Comparison of ENCODE assay signal across 8 mouse cellular contexts in genomic region chr2:37338497-37339187, GRCm38 (mm10). TPM values are rescaled to one million over a fixed set of nuclear protein-coding genes. Genes with fewer than 3 reads are reported as not detected.
DNase-seq lines count a peak whose midpoint lies in the region; ATAC-seq and TF ChIP-seq lines count a peak whose summit lies in the region.
"Had no signal": no experiment of that assay in that cellular context is flagged by ENCODE, and none has a peak within 500 bp of the region (broad histone marks: within the 10 kb centered on the region; RNA-seq: fewer than 3 reads in every experiment).

No protein-coding gene starts in this region.

- TF ChIP-seq CTCF in left cerebral cortex, adult 2 months (IDR thresholded peaks at IDR 0.05), result peak; percentile 74

- no peak overlapping the region for H3K4me3 ChIP-seq in left cerebral cortex, adult 2 months
- H3K4me3 ChIP-seq in limb, embryonic 11.5 days (ENCODE audit: low read depth, low read length), result no peak overlapping the region
- H3K4me3 ChIP-seq in neural tube, embryonic 11.5 days (ENCODE audit: low read depth, low read length), result no peak overlapping the region
- H3K4me3 ChIP-seq: heart, embryonic 13.5 days had no signal

- no peaks in the 10 kb centered on the region for H3K4me1 ChIP-seq in limb, embryonic 11.5 days (ENCODE audit: control insufficient read depth, insufficient read depth, low read length)
- H3K4me1 ChIP-seq in neural tube, embryonic 11.5 days (ENCODE audit: control insufficient read depth, insufficient read depth, low read length), result no peaks in the 10 kb centered on the region
- H3K4me1 ChIP-seq: heart, embryonic 13.5 days had no signal

- no peaks in the 10 kb centered on the region for H3K36me3 ChIP-seq in limb, embryonic 11.5 days (ENCODE audit: control insufficient read depth, insufficient read depth, low read length)
- no peaks in the 10 kb centered on the region for H3K36me3 ChIP-seq in neural tube, embryonic 11.5 days (ENCODE audit: control insufficient read depth, insufficient read depth, low read length)
- H3K36me3 ChIP-seq: heart, embryonic 13.5 days had no signal

- H3K4me2 ChIP-seq in limb, embryonic 11.5 days (ENCODE audit: low read depth, severe bottlenecking), result no peak overlapping the region
- H3K4me2 ChIP-seq in neural tube, embryonic 11.5 days (ENCODE audit: low read depth), result no peak overlapping the region
- H3K4me2 ChIP-seq: heart, embryonic 13.5 days had no signal

- 64% methylated on average over 10 of the region's 10 CpGs for WGBS in limb, embryonic 11.5 days
- 64% methylated on average over 10 of the region's 10 CpGs for WGBS in neural tube, embryonic 11.5 days

- no peaks in the 10 kb centered on the region for H3K27me3 ChIP-seq in limb, embryonic 11.5 days (ENCODE audit: control insufficient read depth, insufficient read depth, low read length)
- H3K27me3 ChIP-seq in neural tube, embryonic 11.5 days (ENCODE audit: control insufficient read depth, insufficient read depth, low read length), result no peaks in the 10 kb centered on the region
- H3K27me3 ChIP-seq: heart, embryonic 13.5 days had no signal

- H3K9me3 ChIP-seq in limb, embryonic 11.5 days (ENCODE audit: control insufficient read depth, low read length), result no peaks in the 10 kb centered on the region
- H3K9me3 ChIP-seq in neural tube, embryonic 11.5 days (ENCODE audit: control insufficient read depth, low read length), result no peaks in the 10 kb centered on the region
- H3K9me3 ChIP-seq: heart, embryonic 13.5 days had no signal

- no peak overlapping the region for H3K27ac ChIP-seq in left cerebral cortex, adult 2 months
- no peak overlapping the region for H3K27ac ChIP-seq in limb, embryonic 11.5 days (replicated peaks; ENCODE audit: low read depth, low read length)
- no peak overlapping the region for H3K27ac ChIP-seq in neural tube, embryonic 11.5 days (ENCODE audit: low read depth, low read length)
- H3K27ac ChIP-seq: heart, embryonic 13.5 days had no signal

- intact Hi-C loops in left cerebral cortex, adult 2 months (cut with DNase I), result loop anchor here (10.0 kb wide), 2 partner anchors 1124 to 1334 kb away; no protein-coding TSS in a partner anchor
- intact Hi-C loops in heart, postnatal 36 days (cut with DNase I), result no loop called here

- H3K9ac ChIP-seq in limb, embryonic 11.5 days (ENCODE audit: low read length), result no peak overlapping the region
- no peak overlapping the region for H3K9ac ChIP-seq in neural tube, embryonic 11.5 days (ENCODE audit: low read length)
- H3K9ac ChIP-seq: heart, embryonic 13.5 days had no signal

- peak; percentile 49 to 67 for DNase-seq in left cerebral cortex, adult 2 months (ENCODE audit: extremely low spot score in 1 of 2, low spot score in 2 of 2)
- no peak for DNase-seq in left cerebral cortex, adult 8-10 months (ENCODE audit: low spot score in 2 of 2)
- peak; percentile 65 for DNase-seq in MN1 (ENCODE audit: low spot score)
- peak; percentile 8 for DNase-seq in c-Kit-positive CD71-positive TER-119-negative erythroid progenitor cells, embryonic 14.5 days (ENCODE audit: low read depth)
- DNase-seq in heart, postnatal 36 days, result peak; percentile 33 to 44
- DNase-seq in limb, embryonic 11.5 days (ENCODE audit: low spot score), result peak; percentile 57
- DNase-seq in neural tube, embryonic 11.5 days (ENCODE audit: low spot score), result peak; percentile 25

- ATAC-seq in limb, embryonic 11.5 days (ENCODE audit: insufficient number of reproducible peaks, low FRiP score, low TSS enrichment, low read depth), result no peak
- no peak; the same call in 1 of the 2 replicates for ATAC-seq in neural tube, embryonic 11.5 days (ENCODE audit: insufficient read depth, low FRiP score, low TSS enrichment)

RNA-seq across cellular contexts. Expression of gene Olfr368, which starts 12.3 kb away (rescaled TPM):
- not detected for total RNA-seq in left cerebral cortex, adult 2 months (2021)
- not detected for total RNA-seq in left cerebral cortex, adult 8-10 months (2022)
- total RNA-seq in heart, postnatal 36 days (2021), result not detected
- not detected in 2 replicates for polyA plus RNA-seq in limb, embryonic 11.5 days (2014; fragmentation: Nextera tagmentation; extraction: Ambion mirVana)
- not detected in 2 replicates for polyA plus RNA-seq in neural tube, embryonic 11.5 days (2014; fragmentation: Nextera tagmentation; extraction: Ambion mirVana)
- polyA plus RNA-seq: heart, embryonic 13.5 days had no signal

RNA-seq across cellular contexts. Expression of gene Pdcl, which starts 20.5 kb away (rescaled TPM):
- total RNA-seq in left cerebral cortex, adult 2 months (2021), result 10 to 100 TPM; 25.3 TPM
- 10 to 100 TPM; 21.7 to 27.5 (median 23.7) TPM for total RNA-seq in left cerebral cortex, adult 8-10 months (2022)
- 10 to 100 TPM; 20.3 to 20.7 TPM for total RNA-seq in heart, postnatal 36 days (2021)
- polyA plus RNA-seq in limb, embryonic 11.5 days (2014; fragmentation: Nextera tagmentation; extraction: Ambion mirVana), result 47.1 and 53.0 TPM in 2 replicates
- 75.4 and 75.7 TPM in 2 replicates for polyA plus RNA-seq in neural tube, embryonic 11.5 days (2014; fragmentation: Nextera tagmentation; extraction: Ambion mirVana)

Comparison
In these comparisons a context has a peak if more than half of its experiments do, and no peak if none do; other contexts are left out.
1. DNase-seq: peak in left cerebral cortex, adult 2 months (2 of 2), MN1 (single experiment), c-Kit-positive CD71-positive TER-119-negative erythroid progenitor cells, embryonic 14.5 days (single experiment), heart, postnatal 36 days (2 of 2), limb, embryonic 11.5 days (single experiment) and neural tube, embryonic 11.5 days (single experiment); none in left cerebral cortex, adult 8-10 months (0 of 2).